Mouse (Mus musculus) liver, embryonic 16.5 days (tissue): ENCODE data around the gene Mmel1. TPM values are rescaled to one million over a fixed set of nuclear protein-coding genes. Genes with fewer than 3 reads are reported as not detected.

ENCODE experiments used
- ATAC-seq: fragments of 200-750 bp; cut with Nextera tagmentation; 2 replicates; pipeline ENCODE4 v1.8.0; 2017; ENCODE audit warnings: low read depth, mild to moderate bottlenecking, moderate number of reproducible peaks, moderate library complexity
- H3K27ac ChIP-seq: fragments of 300-500 bp; sonication (generic); 2 replicates; pipeline ENCODE4 v1.5.1; 2014; ENCODE audit warnings: mild to moderate bottlenecking, low read length
- H3K27me3 ChIP-seq: fragments of 300-500 bp; sonication (generic); 2 replicates; pipeline ENCODE4 v1.6.1; 2014; ENCODE audit warnings: low read depth, low read length, mixed read lengths; ENCODE audit not compliant: control insufficient read depth, insufficient read depth
- H3K36me3 ChIP-seq: fragments of 300-500 bp; sonication (generic); 2 replicates; pipeline ENCODE4 v1.6.1; 2014; ENCODE audit warnings: mild to moderate bottlenecking; ENCODE audit not compliant: control insufficient read depth, insufficient read depth
- H3K4me1 ChIP-seq: fragments of 300-500 bp; sonication (generic); 2 replicates; pipeline ENCODE4 v1.6.1; 2014; ENCODE audit warnings: low read depth, low read length, mixed read lengths; ENCODE audit not compliant: control insufficient read depth
- H3K4me2 ChIP-seq: fragments of 300-500 bp; sonication (generic); 2 replicates; pipeline ENCODE4 v1.6.1; 2014; ENCODE audit warnings: low read depth, low read length, mixed read lengths
- H3K4me3 ChIP-seq: fragments of 300-500 bp; sonication (generic); 2 replicates; pipeline ENCODE4 v1.5.1; 2014; ENCODE audit warnings: low read depth, mild to moderate bottlenecking, low read length
- H3K9ac ChIP-seq: fragments of 300-500 bp; sonication (generic); 2 replicates; pipeline ENCODE4 v1.6.1; 2014; ENCODE audit warnings: low read depth, low read length
- H3K9me3 ChIP-seq: fragments of 300-500 bp; sonication (generic); replicated peaks from 2 replicates; pipeline ENCODE4 v1.6.1; 2016; ENCODE audit warnings: low read length; ENCODE audit not compliant: control insufficient read depth
- WGBS: fragments of 180-500 bp; shearing (Covaris S2); extraction: QIAGEN DNeasy Blood & Tissue Kit; methylation state at CpG from one replicate; pipeline ENCODE4 v1.1.7; 2014; ENCODE audit not compliant: insufficient replicate concordance; 5-methylcytosine and 5-hydroxymethylcytosine counted together
- polyA plus RNA-seq: library from polyadenylated mRNA; unstranded; fragments of >200 nt; fragmentation: Nextera tagmentation; extraction: Ambion mirVana; gene quantifications from 2 replicates; pipeline ENCODE4 v1.2.1, GENCODE M21; 2015

Mmel1 gene
- polyA plus RNA-seq, 1 experiment from 2014 or later, result 2.4 TPM

DNA sequence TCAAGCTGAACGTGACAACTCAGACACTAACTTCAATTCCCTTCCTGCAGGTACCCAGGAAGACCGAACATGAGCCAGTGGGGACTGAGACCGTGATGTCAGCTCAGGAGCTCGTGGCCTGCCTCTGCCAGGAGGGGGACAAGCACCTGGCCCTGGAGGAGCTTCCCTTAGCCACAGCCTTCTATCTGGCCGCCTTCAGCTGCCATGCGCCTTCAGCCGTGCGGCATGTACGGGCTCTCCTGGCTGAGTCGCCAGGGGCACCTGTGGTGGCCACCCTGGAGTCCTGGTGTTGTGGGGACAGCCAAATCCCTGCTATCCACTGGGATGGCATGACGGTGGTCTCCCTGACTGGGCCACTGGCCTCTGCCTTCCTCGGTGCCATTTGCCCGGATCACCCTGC lies 30.6 kb upstream of the Mmel1 start:
- no peaks in the 10 kb centered on the region for H3K4me1 ChIP-seq
- H3K4me3 ChIP-seq, result no peak overlapping the region
- no peak overlapping the region for H3K9ac ChIP-seq
- H3K27ac ChIP-seq, result no peak overlapping the region
- no peak overlapping the region for H3K4me2 ChIP-seq
- no peaks in the 10 kb centered on the region for H3K27me3 ChIP-seq
- ATAC-seq, result no peak
- no peaks in the 10 kb centered on the region for H3K36me3 ChIP-seq
- WGBS, result 76% methylated on average over 13 of the region's 13 CpGs
- H3K9me3 ChIP-seq, result no peaks in the 10 kb centered on the region

DNA sequence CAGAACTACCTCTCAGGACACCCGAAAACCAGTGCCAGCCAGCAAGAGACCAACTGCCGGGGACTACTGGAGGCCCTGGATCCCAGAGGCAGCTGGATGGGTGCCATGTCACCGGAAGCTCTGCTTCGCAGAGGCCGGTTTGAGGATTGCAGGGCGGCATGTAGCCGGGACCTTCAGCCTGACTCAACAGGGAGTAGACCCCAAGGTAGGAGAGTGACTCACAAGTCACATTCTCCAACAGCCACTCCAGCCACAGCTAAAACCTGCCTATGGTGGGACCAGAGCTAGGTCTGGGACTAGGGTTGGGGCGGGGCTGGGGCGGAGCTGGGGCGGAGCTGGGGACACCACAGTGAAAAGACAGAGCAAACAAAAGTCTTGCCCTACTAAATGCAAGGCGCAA lies 30.0 kb upstream of the Mmel1 start:
- no peaks in the 10 kb centered on the region for H3K36me3 ChIP-seq
- H3K27ac ChIP-seq, result no peak overlapping the region
- H3K4me2 ChIP-seq, result no peak overlapping the region
- no peak overlapping the region for H3K9ac ChIP-seq
- H3K27me3 ChIP-seq, result no peaks in the 10 kb centered on the region
- no peaks in the 10 kb centered on the region for H3K9me3 ChIP-seq
- H3K4me1 ChIP-seq, result no peaks in the 10 kb centered on the region
- no peak overlapping the region for H3K4me3 ChIP-seq
- 45% methylated on average over 11 of the region's 11 CpGs for WGBS
- no peak for ATAC-seq

DNA sequence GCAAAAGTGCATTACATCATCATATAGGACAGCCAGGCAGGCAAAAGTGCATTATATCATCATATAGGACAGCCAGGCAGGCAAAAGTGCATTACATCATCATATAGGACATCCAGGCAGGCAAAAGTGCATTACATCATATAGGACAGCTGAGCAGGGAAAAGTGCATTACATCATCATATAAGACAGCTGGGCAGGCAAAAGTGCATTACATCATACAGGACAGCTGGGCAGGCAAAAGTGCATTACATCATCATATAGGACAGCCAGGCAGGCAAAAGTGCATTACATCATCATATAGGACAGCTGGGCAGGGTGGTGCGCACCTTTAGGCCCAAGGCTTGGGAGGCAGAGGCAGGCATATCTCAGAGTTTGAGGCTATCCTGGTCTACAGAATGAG lies 16.7 kb upstream of the Mmel1 start:
- Histone ChIP-seq H3K36me3 (no peaks in the 10 kb centered on the region), H3K27me3 (peaks cover 32% of the 10 kb centered on the region), H3K9me3 (no peaks in the 10 kb centered on the region), H3K4me2 (no peak overlapping the region), H3K4me3 (no peak overlapping the region), H3K9ac (no peak overlapping the region), H3K27ac (no peak overlapping the region), H3K4me1 (no peaks in the 10 kb centered on the region; the same call in 1 of the 2 replicates)
- WGBS, result 77% methylated on average over 1 of the region's 1 CpGs
- no peak for ATAC-seq

DNA sequence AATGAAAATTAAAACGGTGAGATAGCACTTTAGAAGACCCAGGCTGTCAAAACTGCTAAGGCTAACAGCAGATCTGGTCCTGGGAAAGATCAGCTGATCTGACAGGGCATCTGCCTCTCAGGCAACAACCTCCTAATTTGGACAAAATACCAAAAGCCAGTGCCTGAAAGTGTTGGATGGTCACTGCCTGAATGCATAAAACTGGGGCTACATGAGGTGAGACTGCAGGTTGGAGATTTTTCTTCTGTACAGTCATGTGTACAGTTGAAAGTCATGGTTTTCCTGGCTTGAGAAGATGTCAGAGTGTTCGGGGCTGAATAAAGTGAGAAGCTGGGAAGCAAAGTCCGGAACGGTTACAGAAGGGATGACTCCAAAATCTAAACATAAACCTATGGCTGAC lies 15.5 kb upstream of the Mmel1 start:
- Histone ChIP-seq H3K4me1 (no peaks in the 10 kb centered on the region; the same call in 1 of the 2 replicates), H3K27me3 (peaks cover 32% of the 10 kb centered on the region), H3K9me3 (no peaks in the 10 kb centered on the region), H3K4me2 (no peak overlapping the region), H3K36me3 (no peaks in the 10 kb centered on the region), H3K4me3 (no peak overlapping the region), H3K9ac (no peak overlapping the region), H3K27ac (no peak overlapping the region)
- ATAC-seq, result no peak
- 58% methylated on average over 4 of the region's 4 CpGs for WGBS

DNA sequence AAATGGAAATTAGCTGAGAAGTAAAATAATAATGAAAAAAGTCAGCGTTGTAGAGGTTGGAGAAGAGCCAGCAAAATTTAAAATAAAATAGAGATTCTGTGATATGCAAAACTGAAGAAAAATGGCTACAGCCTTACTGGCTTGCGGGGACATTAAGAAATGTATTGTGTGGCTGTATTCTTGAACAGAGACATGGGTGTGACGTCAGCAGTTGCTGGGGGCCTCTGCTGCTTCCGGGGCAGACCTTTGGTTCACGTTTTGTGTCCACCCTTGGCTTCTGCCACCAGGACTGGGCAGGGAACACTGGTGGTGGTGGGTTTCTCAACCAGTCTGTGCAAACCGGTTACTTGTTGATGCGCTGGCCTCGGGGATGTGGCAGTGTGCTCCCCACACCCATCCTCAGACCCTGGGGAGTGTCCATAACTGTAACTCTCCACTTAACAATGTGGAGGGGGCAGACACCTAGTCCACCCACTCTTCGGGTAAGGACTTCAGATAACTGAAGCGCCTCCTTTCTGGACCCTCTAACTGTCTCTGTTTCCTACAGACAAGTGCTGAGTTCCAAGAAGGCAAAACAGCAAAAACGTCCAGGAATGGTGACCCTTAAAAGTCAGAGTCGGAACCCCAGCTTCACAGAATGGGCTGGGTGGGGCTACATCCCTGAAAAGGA lies 14.6 kb upstream of the Mmel1 start:
- no peak overlapping the region for H3K4me3 ChIP-seq
- no peak overlapping the region for H3K4me2 ChIP-seq
- H3K36me3 ChIP-seq, result no peaks in the 10 kb centered on the region
- peaks cover 32% of the 10 kb centered on the region for H3K27me3 ChIP-seq
- no peak overlapping the region for H3K27ac ChIP-seq
- no peaks in the 10 kb centered on the region for H3K9me3 ChIP-seq
- no peak overlapping the region for H3K9ac ChIP-seq
- 43% methylated on average over 12 of the region's 12 CpGs for WGBS
- no peak for ATAC-seq
- no peaks in the 10 kb centered on the region; the same call in 1 of the 2 replicates for H3K4me1 ChIP-seq

DNA sequence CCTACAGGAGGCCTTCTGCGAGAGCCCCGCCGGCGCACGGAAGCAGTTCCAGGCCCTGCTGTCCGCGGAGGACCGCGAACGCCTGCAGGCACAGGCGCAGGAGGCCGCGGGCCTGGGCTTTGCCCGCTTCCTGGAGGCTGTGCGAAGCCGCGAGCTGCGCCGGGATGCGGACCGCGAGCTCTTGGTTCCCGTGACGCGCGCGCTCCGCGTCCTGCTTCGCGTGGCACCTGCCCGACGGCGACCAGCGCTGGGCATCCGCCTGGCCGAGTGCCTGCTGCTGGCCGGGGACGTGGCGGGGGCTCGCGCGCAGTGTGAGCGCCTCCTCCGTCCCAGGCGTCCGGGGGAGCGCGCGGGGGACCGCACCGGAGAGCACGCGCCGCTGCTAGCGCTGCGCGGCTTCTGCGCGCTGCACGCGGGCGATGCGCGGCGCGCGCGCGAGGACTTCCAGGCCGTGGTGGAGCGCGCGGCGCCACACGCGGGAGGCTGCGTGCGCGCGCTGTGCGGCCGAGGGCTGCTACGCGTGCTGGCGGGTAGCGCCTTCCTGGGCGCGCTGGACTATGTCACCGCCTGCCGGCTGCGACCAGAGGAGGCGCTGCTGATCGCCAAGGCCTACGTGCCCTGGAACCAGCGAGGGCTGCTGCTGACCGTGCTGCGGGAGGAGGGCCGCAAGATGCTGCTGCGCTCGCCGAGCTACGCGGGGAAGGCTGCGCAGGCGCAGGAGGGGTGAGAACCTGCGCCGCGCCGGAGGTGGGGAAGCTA lies 13.5 kb upstream of the Mmel1 start:
- H3K4me2 ChIP-seq, result peak overlapping the region; percentile 53
- WGBS, result under 1% methylated on average over 95 of the region's 110 CpGs
- H3K9ac ChIP-seq, result no peak overlapping the region
- H3K4me1 ChIP-seq, result no peaks in the 10 kb centered on the region; the same call in 1 of the 2 replicates
- ATAC-seq, result 0 out of 2 replicates have a peak, but pooled peaks have one; percentile 48
- no peak overlapping the region for H3K27ac ChIP-seq
- H3K4me3 ChIP-seq, result peak overlapping the region; percentile 38
- H3K36me3 ChIP-seq, result no peaks in the 10 kb centered on the region
- peaks cover 32% of the 10 kb centered on the region for H3K27me3 ChIP-seq
- no peaks in the 10 kb centered on the region for H3K9me3 ChIP-seq

DNA sequence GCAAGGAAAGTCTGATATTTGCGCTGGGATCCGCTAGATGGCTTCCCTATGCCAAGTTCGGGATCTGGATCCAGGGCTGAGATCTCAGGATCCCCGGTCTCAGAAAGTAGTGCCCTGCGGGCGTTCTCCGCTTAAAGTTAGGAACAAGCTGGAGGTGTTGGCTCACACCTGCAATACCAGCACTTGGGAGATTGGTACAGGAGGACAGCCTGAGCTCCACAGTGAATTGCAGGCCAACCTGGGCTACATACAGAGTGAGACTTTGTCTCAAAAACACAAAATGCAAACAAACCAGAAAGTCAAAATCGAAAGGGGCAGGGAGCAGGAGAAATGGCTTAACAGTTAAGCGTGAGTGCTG lies 12.9 kb upstream of the Mmel1 start:
- Histone ChIP-seq H3K4me1 (no peaks in the 10 kb centered on the region; the same call in 1 of the 2 replicates), H3K27ac (no peak overlapping the region), H3K9me3 (no peaks in the 10 kb centered on the region), H3K9ac (no peak overlapping the region), H3K27me3 (peaks cover 32% of the 10 kb centered on the region), H3K36me3 (no peaks in the 10 kb centered on the region), H3K4me2 (peak overlapping the region; percentile 53), H3K4me3 (peak overlapping the region; percentile 38)
- ATAC-seq, result no peak
- WGBS, result 21% methylated on average over 9 of the region's 9 CpGs

DNA sequence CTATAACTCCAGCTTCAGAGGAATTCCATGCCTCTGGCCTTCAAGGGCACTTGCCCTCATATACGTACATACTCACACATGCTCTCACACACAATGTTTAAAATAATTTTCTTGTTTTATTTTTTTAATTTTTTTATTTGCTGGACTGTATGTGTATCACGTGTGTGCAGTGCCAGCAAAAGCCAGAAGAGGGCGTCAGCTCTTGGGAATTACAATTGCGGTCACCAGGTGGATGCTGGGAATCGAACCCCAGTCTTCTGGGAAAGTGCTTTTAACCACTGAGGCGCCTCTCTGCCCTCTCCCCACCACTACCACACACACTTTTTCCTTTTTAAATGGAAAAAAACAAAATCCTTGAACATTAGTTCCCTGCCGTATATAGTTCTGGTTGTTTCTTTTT lies 12.5 kb upstream of the Mmel1 start:
- Histone ChIP-seq H3K4me2 (no peak overlapping the region), H3K4me1 (no peaks in the 10 kb centered on the region; the same call in 1 of the 2 replicates), H3K27ac (no peak overlapping the region), H3K9ac (no peak overlapping the region), H3K36me3 (no peaks in the 10 kb centered on the region), H3K4me3 (no peak overlapping the region), H3K9me3 (no peaks in the 10 kb centered on the region), H3K27me3 (peaks cover 32% of the 10 kb centered on the region)
- no peak for ATAC-seq
- 59% methylated on average over 7 of the region's 7 CpGs for WGBS
